Mouse (Mus musculus) spleen, postnatal 36 days (tissue): ENCODE results near the gene Vmn2r111.
"Not testable (repeated sequence)": the region's sequence is repeated elsewhere in the genome, so short reads cannot be mapped to it uniquely, and the experiment has no call there.

Source experiments
- DNase-seq, 2 experiments: peaks; one replicate each; pipeline ENCODE4 v3.0.0; 2022; ENCODE audit warnings: low spot score in 2 of 2, mixed read lengths in 1 of 2

The Vmn2r111 gene

DNA sequence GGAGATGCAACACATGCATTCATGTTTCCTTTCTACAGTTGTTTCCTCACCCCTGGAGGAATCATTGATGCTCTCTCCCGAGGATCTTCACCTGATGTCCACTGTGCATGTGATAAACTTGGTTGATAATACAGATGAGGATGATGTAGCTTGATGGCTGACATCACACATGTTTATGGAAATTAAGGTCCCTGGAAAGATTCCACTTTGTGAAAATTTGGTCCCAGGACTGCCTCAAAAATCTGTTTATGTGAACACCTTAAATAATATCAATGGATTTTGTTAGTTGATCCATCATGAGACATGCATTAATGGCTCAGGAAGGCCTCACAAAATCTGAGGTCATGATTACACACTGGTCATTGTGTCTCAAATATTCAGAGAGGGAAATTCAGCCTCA, at the start of gene Vmn2r111:
TSS of gene Vmn2r111 (minus strand) at position 101 of the 400 bp plus-strand sequence.
- not testable (repeated sequence) for DNase-seq

DNA sequence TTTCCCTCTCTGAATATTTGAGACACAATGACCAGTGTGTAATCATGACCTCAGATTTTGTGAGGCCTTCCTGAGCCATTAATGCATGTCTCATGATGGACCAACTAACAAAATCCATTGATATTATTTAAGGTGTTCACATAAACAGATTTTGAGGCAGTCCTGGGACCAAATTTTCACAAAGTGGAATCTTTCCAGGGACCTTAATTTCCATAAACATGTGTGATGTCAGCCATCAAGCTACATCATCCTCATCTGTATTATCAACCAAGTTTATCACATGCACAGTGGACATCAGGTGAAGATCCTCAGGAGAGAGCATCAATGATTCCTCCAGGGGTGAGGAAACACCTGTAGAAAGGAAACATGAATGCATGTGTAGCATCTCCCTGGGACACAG, 27.4 kb upstream of the Vmn2r111 start, which contains the start of gene Vmn2r112:
TSS of gene Vmn2r112 (plus strand) at position 301 of the 400 bp plus-strand sequence.
- DNase-seq, result not testable (repeated sequence)

DNA sequence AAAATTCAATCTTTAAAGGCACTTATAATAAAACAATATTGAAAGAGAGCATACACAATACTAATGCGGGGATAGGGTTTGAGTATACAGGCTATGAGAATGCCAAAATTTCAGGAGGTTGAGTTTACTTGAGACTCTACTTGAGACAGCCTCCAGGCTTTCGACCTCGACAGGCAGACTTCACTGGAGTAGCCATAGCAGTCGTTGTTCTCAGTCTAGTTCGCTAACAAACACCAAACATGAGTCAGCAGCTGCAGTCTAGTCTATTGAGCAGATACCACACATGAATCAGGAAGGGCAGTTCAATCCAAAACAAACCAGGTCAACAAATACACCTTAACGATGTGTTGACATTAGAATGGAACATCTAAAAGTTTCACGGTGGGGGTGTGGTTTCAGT, 52.8 kb downstream of the Vmn2r111 start:
- DNase-seq, result not testable (repeated sequence)

DNA sequence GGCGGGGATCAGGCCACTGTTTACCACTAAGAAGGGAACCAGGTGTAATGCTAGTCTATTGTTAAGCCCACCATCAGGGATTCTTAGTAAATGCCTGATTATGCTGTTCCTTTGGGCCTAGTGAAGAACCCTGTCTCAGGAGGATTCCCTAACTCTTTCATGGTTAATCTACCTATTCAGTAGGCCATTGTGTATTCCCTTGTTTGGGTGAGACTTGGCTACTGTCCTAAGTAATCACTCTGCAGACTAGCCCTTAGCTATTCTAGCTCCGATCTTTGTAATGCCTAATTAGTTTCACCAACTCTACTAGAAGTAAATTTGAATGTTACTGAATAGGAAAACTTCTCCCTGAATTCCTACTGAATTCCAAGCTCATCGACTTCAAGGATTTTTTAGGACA, 53.2 kb downstream of the Vmn2r111 start:
- not testable (repeated sequence) for DNase-seq

DNA sequence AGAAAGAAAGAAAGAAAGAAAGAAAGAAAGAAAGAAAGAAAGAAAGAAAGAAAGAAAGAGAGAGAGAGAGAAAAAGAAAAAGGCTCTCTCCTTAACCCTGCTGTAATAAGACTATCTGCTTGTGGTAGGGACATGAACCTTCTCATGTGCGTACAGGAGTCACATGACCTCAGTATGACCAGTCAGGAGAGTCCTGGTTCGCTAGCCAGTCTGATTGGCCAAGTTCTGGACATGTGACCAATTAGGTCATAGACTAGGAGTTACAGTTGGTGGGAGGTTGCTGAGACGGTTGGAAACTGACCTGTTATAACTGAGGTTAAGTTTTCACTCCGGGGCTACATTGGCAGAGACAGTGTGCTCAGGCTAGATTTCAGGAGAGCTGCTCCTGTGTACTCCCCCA, 76.2 kb downstream of the Vmn2r111 start:
- no peak for DNase-seq
